Mouse (Mus musculus) liver, adult (tissue): Measurements from ENCODE around the gene Dohh.

Source experiments
- GATA4 ChIP-seq: IDR thresholded peaks from 2 replicates; pipeline ENCODE4 v1.6.1; 2014; ENCODE audit warnings: mild to moderate bottlenecking, low read length; ENCODE audit not compliant: insufficient replicate concordance

Dohh gene

GRCm38 (mm10) chr10:81367207-81367495 is 17.1 kb upstream of the Dohh start:
- TF ChIP-seq GATA4, result no peak

- TF ChIP-seq GATA4, result no peak
These were observed 8.9 kb upstream of the Dohh start for GRCm38 (mm10) chr10:81375322-81375721.

- no peak for TF ChIP-seq GATA4
These were observed 7.5 kb upstream of the Dohh start for GRCm38 (mm10) chr10:81376561-81377361.

- TF ChIP-seq GATA4, result no peak
These were observed 6.9 kb upstream of the Dohh start for GRCm38 (mm10) chr10:81377362-81377664.

- TF ChIP-seq GATA4, result 0 out of 2 replicates have a peak, but pooled peaks have one; percentile 45
These were observed 6.3 kb upstream of the Dohh start, which contains the start of gene Fzr1 for GRCm38 (mm10) chr10:81377793-81378552. Gene Fzr1, minus strand, starts transcription at chr10:81378516.

- peak; percentile 3; the same call in 1 of the 2 replicates for TF ChIP-seq GATA4
These were observed 5.6 kb upstream of the Dohh start for GRCm38 (mm10) chr10:81378553-81379182.

- TF ChIP-seq GATA4, result no peak
These were observed 5.1 kb upstream of the Dohh start for GRCm38 (mm10) chr10:81379183-81379553.

- TF ChIP-seq GATA4, result no peak
These were observed 4.3 kb upstream of the Dohh start for GRCm38 (mm10) chr10:81379809-81380378.

GRCm38 (mm10) chr10:81382039-81382438 is 2.2 kb upstream of the Dohh start:
- no peak for TF ChIP-seq GATA4

GRCm38 (mm10) chr10:81384605-81384982 is 366 bp downstream of the Dohh start:
- TF ChIP-seq GATA4, result no peak

- no peak for TF ChIP-seq GATA4
These were observed 1.5 kb downstream of the Dohh start for GRCm38 (mm10) chr10:81385603-81386306.

GRCm38 (mm10) chr10:81387716-81388115 is 3.5 kb downstream of the Dohh start:
- no peak for TF ChIP-seq GATA4

- TF ChIP-seq GATA4, result no peak
These were observed 4.4 kb downstream of the Dohh start, which contains the start of gene Gm48552 for GRCm38 (mm10) chr10:81388505-81389055. Gene Gm48552, plus strand, starts transcription at chr10:81389005.

- no peak for TF ChIP-seq GATA4
These were observed 5.1 kb downstream of the Dohh start for GRCm38 (mm10) chr10:81389373-81389772.
